11 mouse cellular contexts compared by ENCODE assay signal in genomic region chr7:67514893-67515292, GRCm38 (mm10).
DNase-seq lines count a peak whose midpoint lies in the region; ATAC-seq lines count a peak whose summit lies in the region.
"Had no signal": no experiment of that assay in that cellular context is flagged by ENCODE, and none has a peak within 500 bp of the region (broad histone marks: within the 10 kb centered on the region; RNA-seq: fewer than 3 reads in every experiment).

No protein-coding gene starts in this region.

- H3K4me2 ChIP-seq in kidney, embryonic 15.5 days, result no peak overlapping the region
- no peak overlapping the region for H3K4me2 ChIP-seq in intestine, embryonic 16.5 days (ENCODE audit: low read depth, low read length)
- H3K4me2 ChIP-seq in midbrain, embryonic 14.5 days (ENCODE audit: low read length), result no peak overlapping the region

- H3K27me3 ChIP-seq in kidney, embryonic 15.5 days, result no peaks in the 10 kb centered on the region
- no peaks in the 10 kb centered on the region for H3K27me3 ChIP-seq in intestine, embryonic 16.5 days (replicated peaks; ENCODE audit: control insufficient read depth, insufficient read depth, low read length)
- H3K27me3 ChIP-seq in midbrain, embryonic 14.5 days (ENCODE audit: control insufficient read depth, insufficient read depth, low read length), result no peaks in the 10 kb centered on the region

- intact Hi-C loops in gastrocnemius, postnatal 36 days (cut with DNase I), result no loop called here

- no peaks in the 10 kb centered on the region for H3K9me3 ChIP-seq in kidney, embryonic 15.5 days (replicated peaks)
- H3K9me3 ChIP-seq in intestine, embryonic 16.5 days (ENCODE audit: control insufficient read depth, low read length), result no peaks in the 10 kb centered on the region
- no peaks in the 10 kb centered on the region for H3K9me3 ChIP-seq in midbrain, embryonic 14.5 days (ENCODE audit: control insufficient read depth, low read length)

- no peak overlapping the region for H3K4me3 ChIP-seq in kidney, embryonic 15.5 days (replicated peaks)
- H3K4me3 ChIP-seq in intestine, embryonic 16.5 days (ENCODE audit: low read length), result no peak overlapping the region
- no peak overlapping the region for H3K4me3 ChIP-seq in midbrain, embryonic 14.5 days (replicated peaks; ENCODE audit: low read depth, low read length)

- DNase-seq in kidney, adult 11 months, result peak; percentile 83
- peak; percentile 38 to 53 for DNase-seq in gastrocnemius, postnatal 36 days
- DNase-seq in lung, postnatal 36 days, result peak; percentile 81
- no peak for DNase-seq in thymus, adult 18-20 months
- DNase-seq in midbrain, embryonic 14.5 days, result no peak
- DNase-seq: layer of hippocampus, adult 9-11 months; right cerebral cortex, postnatal 25 days had no signal

- H3K4me1 ChIP-seq in kidney, embryonic 15.5 days, result no peaks in the 10 kb centered on the region
- peaks cover 9% of the 10 kb centered on the region for H3K4me1 ChIP-seq in intestine, embryonic 16.5 days (ENCODE audit: control insufficient read depth, insufficient read depth, low read length)
- no peaks in the 10 kb centered on the region for H3K4me1 ChIP-seq in midbrain, embryonic 14.5 days (ENCODE audit: control insufficient read depth, insufficient read depth, low read length)

- no peak for ATAC-seq in kidney, embryonic 15.5 days (replicated peaks; ENCODE audit: low FRiP score)
- ATAC-seq in intestine, embryonic 16.5 days, result peak; percentile 93
- no peak for ATAC-seq in frontal cortex, adult (ENCODE audit: low TSS enrichment)
- ATAC-seq in midbrain, embryonic 14.5 days (ENCODE audit: low FRiP score, low TSS enrichment), result no peak
- ATAC-seq: midbrain, embryonic 16.5 days had no signal

- no peaks in the 10 kb centered on the region for H3K36me3 ChIP-seq in kidney, embryonic 15.5 days
- H3K36me3 ChIP-seq in intestine, embryonic 16.5 days (ENCODE audit: control insufficient read depth, insufficient read depth, low read length), result no peaks in the 10 kb centered on the region
- H3K36me3 ChIP-seq in midbrain, embryonic 14.5 days (ENCODE audit: control insufficient read depth, insufficient read depth, low read length), result no peaks in the 10 kb centered on the region; the same call in 1 of the 2 replicates

- WGBS in kidney, embryonic 15.5 days, result 55% methylated on average over 10 of the region's 10 CpGs
- WGBS in intestine, embryonic 16.5 days, result 35% methylated on average over 10 of the region's 10 CpGs
- WGBS in midbrain, embryonic 14.5 days, result 60% methylated on average over 10 of the region's 10 CpGs

- H3K9ac ChIP-seq in kidney, embryonic 15.5 days, result no peak overlapping the region
- peak overlapping the region; percentile 30; the same call in 1 of the 2 replicates for H3K9ac ChIP-seq in intestine, embryonic 16.5 days (ENCODE audit: low read depth, low read length)
- H3K9ac ChIP-seq in midbrain, embryonic 14.5 days (replicated peaks; ENCODE audit: low read length), result no peak overlapping the region

- no peak overlapping the region for H3K27ac ChIP-seq in kidney, embryonic 15.5 days
- 0 out of 2 replicates have a peak overlapping the region, but pooled peaks have one; percentile 33 for H3K27ac ChIP-seq in intestine, embryonic 16.5 days (ENCODE audit: low read length)
- H3K27ac ChIP-seq in midbrain, embryonic 14.5 days (replicated peaks; ENCODE audit: low read depth, low read length), result no peak overlapping the region

Comparison
In these comparisons a context has a peak if more than half of its experiments do, and no peak if none do; other contexts are left out.
1. DNase-seq: peak in kidney, adult 11 months (single experiment), gastrocnemius, postnatal 36 days (2 of 2) and lung, postnatal 36 days (single experiment); none in thymus, adult 18-20 months (0 of 2) and midbrain, embryonic 14.5 days (single experiment).